Mouse (Mus musculus): Measurements from ENCODE around the gene Birc2. TPM values are rescaled to one million over a fixed set of nuclear protein-coding genes. Genes with fewer than 3 reads are reported as not detected.
A peak's percentile ranks its signal among the peaks of the same experiment; 100 is the strongest.

Birc2 gene
- polyA plus RNA-seq, 1 experiment from 2014 or later, result 41.8 TPM

DNA sequence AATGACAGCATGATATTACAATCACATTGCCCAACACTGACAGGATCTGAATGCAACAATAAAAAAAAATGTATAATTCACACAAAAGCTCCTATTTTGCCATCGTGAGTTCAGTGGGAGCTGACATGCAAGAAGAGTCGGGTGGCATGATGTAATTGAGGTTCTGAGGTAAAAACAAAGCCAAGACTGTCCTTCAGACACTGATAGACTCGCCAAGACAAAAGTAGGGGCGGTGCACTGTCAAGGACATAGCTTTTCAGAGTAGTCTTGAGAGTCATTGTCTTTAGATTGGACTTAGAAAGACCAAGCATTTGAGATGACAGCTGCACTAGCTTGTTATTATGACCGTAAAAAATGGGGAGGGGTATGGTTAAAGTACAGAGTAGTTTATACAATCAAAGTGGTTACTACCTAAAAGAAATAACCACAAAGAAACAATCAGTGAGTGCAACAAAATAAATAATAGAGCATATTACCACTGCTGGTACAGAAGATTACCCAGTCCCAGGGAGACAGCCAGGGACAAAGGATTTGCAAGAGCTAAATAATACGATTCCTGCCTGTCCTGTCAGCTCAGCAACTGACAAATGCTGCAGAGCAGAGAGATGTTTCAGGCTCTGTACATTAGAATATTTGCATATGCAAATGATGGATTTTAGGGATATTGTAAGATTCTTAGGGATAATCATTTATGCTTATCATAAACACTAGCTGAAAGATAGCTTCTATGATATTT, 40.6 kb downstream of the Birc2 start:
- H3K4me2 ChIP-seq (ENCODE audit: low read length), result no peak overlapping the region
- H3K27ac ChIP-seq (ENCODE audit: low read length), result peak overlapping the region; percentile 42; the same call in 1 of the 2 replicates
- no peak overlapping the region for H3K4me3 ChIP-seq (ENCODE audit: low read depth, low read length)
- H3K36me3 ChIP-seq (ENCODE audit: control insufficient read depth, insufficient read depth, low read length), result no peaks in the 10 kb centered on the region
- H3K27me3 ChIP-seq (ENCODE audit: control insufficient read depth, insufficient read depth, low read depth, low read length), result no peaks in the 10 kb centered on the region
- H3K9me3 ChIP-seq (replicated peaks; ENCODE audit: control insufficient read depth, low read length, poor library complexity, severe bottlenecking), result no peaks in the 10 kb centered on the region
- H3K4me1 ChIP-seq (ENCODE audit: control insufficient read depth, insufficient read depth, low read length), result peaks cover 3% of the 10 kb centered on the region; the same call in 1 of the 2 replicates
- WGBS, result 52% methylated on average over 6 of the region's 6 CpGs
- no peak overlapping the region for H3K9ac ChIP-seq (ENCODE audit: low read depth, low read length)
- ATAC-seq, result peak; percentile 71

DNA sequence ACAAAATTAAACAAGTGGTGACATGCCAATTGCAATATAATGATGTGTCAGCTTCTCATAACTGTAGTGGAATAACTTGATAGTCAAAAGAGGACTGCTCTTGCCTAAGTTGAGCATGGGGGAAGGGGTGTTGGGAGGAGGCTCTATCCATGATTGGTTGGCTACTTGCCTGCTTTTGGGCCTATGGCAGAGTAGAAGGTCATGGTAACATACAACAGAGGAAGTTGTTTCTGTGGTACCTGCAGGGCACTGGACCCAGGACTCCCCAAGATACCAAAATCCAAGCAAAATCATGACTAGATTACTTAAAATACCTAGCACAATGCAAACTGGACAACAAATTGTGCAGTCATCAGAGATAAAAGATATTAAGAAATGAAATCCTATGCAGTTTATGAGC, 41.3 kb downstream of the Birc2 start:
- Histone ChIP-seq H3K9me3 (replicated peaks; ENCODE audit: control insufficient read depth, low read length, poor library complexity, severe bottlenecking) (no peaks in the 10 kb centered on the region), H3K27me3 (ENCODE audit: control insufficient read depth, insufficient read depth, low read depth, low read length) (no peaks in the 10 kb centered on the region), H3K27ac (ENCODE audit: low read length) (no peak overlapping the region), H3K4me1 (ENCODE audit: control insufficient read depth, insufficient read depth, low read length) (peaks cover 3% of the 10 kb centered on the region; the same call in 1 of the 2 replicates), H3K9ac (ENCODE audit: low read depth, low read length) (no peak overlapping the region), H3K4me2 (ENCODE audit: low read length) (no peak overlapping the region), H3K36me3 (ENCODE audit: control insufficient read depth, insufficient read depth, low read length) (no peaks in the 10 kb centered on the region), H3K4me3 (ENCODE audit: low read depth, low read length) (no peak overlapping the region)
- ATAC-seq, result peak; percentile 21; the same call in 1 of the 2 replicates

DNA sequence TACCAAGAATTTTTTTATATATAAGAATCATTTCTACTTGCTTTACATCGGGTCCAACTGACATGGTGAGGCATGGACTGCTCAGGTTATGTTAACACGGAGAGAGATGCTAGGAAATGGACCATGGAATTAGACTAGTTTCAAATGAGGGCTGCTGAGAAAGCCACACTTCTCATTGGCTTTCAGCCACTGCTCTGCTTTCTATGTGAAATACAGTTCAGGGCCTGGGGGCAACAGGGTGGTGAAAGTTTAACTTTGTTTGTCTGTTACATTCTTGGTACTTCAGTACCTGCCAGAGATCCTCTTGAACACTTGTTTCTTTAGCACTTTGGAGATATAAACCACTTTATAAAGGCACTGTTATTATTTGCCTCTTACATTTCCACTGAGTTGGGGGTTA, 43.3 kb downstream of the Birc2 start:
- H3K4me2 ChIP-seq (ENCODE audit: low read length), result no peak overlapping the region
- no peaks in the 10 kb centered on the region for H3K27me3 ChIP-seq (ENCODE audit: control insufficient read depth, insufficient read depth, low read depth, low read length)
- H3K9ac ChIP-seq (ENCODE audit: low read depth, low read length), result no peak overlapping the region
- WGBS, result 97% methylated on average over 2 of the region's 2 CpGs
- H3K27ac ChIP-seq (ENCODE audit: low read length), result no peak overlapping the region
- H3K36me3 ChIP-seq (ENCODE audit: control insufficient read depth, insufficient read depth, low read length), result no peaks in the 10 kb centered on the region
- H3K4me3 ChIP-seq (ENCODE audit: low read depth, low read length), result no peak overlapping the region
- no peaks in the 10 kb centered on the region for H3K9me3 ChIP-seq (replicated peaks; ENCODE audit: control insufficient read depth, low read length, poor library complexity, severe bottlenecking)
- ATAC-seq, result no peak
- H3K4me1 ChIP-seq (ENCODE audit: control insufficient read depth, insufficient read depth, low read length), result peaks cover 3% of the 10 kb centered on the region; the same call in 1 of the 2 replicates

DNA sequence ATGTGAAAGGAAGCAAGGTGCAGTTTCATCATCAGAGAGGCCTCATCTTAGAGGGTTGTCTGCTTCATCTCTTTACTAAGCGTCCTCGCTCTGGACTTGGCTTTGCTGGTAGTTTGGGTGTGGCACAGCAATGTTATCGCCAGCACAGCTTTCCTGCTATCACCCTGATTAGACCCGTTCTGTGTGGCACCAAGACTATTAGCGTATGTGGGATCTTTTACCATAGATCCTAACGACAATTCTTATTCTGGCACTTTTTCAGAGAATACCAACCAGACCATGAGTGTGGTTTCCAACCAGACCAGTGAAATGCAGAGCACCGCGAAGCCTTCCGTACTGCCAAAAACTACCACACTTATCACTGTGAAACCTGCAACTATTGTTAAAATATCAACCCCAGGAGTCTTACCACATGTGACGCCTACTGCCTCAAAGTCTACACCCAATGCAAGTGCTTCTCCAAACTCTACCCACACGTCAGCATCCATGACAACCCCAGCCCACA, 46.2 kb downstream of the Birc2 start:
- no peaks in the 10 kb centered on the region for H3K9me3 ChIP-seq (replicated peaks; ENCODE audit: control insufficient read depth, low read length, poor library complexity, severe bottlenecking)
- WGBS, result 93% methylated on average over 11 of the region's 11 CpGs
- H3K27me3 ChIP-seq (ENCODE audit: control insufficient read depth, insufficient read depth, low read depth, low read length), result no peaks in the 10 kb centered on the region
- no peak for ATAC-seq
- H3K27ac ChIP-seq (ENCODE audit: low read length), result no peak overlapping the region
- H3K36me3 ChIP-seq (ENCODE audit: control insufficient read depth, insufficient read depth, low read length), result no peaks in the 10 kb centered on the region
- no peak overlapping the region for H3K4me2 ChIP-seq (ENCODE audit: low read length)
- no peaks in the 10 kb centered on the region for H3K4me1 ChIP-seq (ENCODE audit: control insufficient read depth, insufficient read depth, low read length)
- no peak overlapping the region for H3K4me3 ChIP-seq (ENCODE audit: low read depth, low read length)
- no peak overlapping the region for H3K9ac ChIP-seq (ENCODE audit: low read depth, low read length)

DNA sequence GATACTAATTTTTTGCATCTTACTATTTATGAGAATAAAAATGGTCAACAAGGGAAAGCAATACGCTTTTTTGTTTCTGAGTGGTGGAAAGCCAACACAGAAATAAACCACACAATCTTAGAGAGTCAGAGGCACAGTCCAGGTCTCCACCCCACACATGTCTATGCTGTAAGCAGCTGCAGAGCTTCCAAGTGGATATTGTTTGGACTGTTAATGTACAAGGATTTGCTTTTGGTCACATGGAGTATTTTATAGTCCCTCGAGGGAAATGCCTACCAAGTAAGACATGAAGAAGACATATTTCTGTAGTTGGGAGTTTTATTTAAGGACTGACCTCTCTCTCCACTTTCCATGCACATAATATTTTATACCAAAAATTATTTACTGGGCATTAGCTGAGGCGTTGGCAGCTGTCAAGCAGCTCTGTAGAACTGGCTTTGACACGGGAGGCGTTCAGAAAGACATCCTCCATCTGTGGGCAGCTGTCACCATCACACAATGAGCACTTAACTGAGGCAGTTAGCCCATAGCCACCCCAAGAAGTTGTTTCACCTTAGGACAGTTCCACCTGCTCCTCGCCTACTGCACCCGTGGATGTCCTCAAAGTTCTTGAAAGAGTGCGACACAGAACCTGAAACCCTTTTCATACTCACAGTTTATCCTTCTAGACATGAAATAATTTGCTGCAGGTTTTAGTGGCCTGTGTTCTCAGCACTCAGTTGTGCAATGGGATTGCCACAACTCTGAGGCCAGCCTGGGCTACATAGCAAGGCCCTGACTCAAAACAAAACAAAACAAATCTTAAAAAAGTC, 46.9 kb downstream of the Birc2 start:
- no peak for ATAC-seq
- no peaks in the 10 kb centered on the region for H3K9me3 ChIP-seq (replicated peaks; ENCODE audit: control insufficient read depth, low read length, poor library complexity, severe bottlenecking)
- H3K27ac ChIP-seq (ENCODE audit: low read length), result no peak overlapping the region
- H3K27me3 ChIP-seq (ENCODE audit: control insufficient read depth, insufficient read depth, low read depth, low read length), result no peaks in the 10 kb centered on the region
- 92% methylated on average over 8 of the region's 8 CpGs for WGBS
- H3K9ac ChIP-seq (ENCODE audit: low read depth, low read length), result no peak overlapping the region
- no peak overlapping the region for H3K4me2 ChIP-seq (ENCODE audit: low read length)
- H3K4me3 ChIP-seq (ENCODE audit: low read depth, low read length), result no peak overlapping the region
- no peaks in the 10 kb centered on the region for H3K36me3 ChIP-seq (ENCODE audit: control insufficient read depth, insufficient read depth, low read length)
- no peaks in the 10 kb centered on the region for H3K4me1 ChIP-seq (ENCODE audit: control insufficient read depth, insufficient read depth, low read length)

DNA sequence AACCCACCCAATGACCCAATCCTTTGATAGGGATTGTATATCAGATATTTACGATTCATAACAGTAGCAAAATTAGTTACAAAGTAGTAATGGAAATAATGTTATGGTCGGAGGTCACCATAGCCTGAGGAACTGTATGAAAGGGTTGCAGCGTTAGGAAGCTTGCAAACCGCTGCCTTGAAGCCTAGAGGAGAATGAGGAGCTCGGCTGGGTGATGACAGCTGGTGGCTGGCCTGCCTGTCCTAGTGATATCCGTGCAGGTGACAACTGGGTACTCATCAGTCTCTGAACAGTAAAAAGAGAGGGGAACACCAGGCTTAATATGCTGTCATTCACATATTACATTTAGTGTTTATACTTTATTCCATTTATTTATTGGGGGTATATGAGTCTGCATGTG, 48.5 kb downstream of the Birc2 start:
- no peak overlapping the region for H3K9ac ChIP-seq (ENCODE audit: low read depth, low read length)
- H3K9me3 ChIP-seq (replicated peaks; ENCODE audit: control insufficient read depth, low read length, poor library complexity, severe bottlenecking), result no peaks in the 10 kb centered on the region
- WGBS, result 83% methylated on average over 6 of the region's 6 CpGs
- H3K4me3 ChIP-seq (ENCODE audit: low read depth, low read length), result no peak overlapping the region
- no peaks in the 10 kb centered on the region for H3K4me1 ChIP-seq (ENCODE audit: control insufficient read depth, insufficient read depth, low read length)
- H3K27me3 ChIP-seq (ENCODE audit: control insufficient read depth, insufficient read depth, low read depth, low read length), result no peaks in the 10 kb centered on the region
- no peak overlapping the region for H3K4me2 ChIP-seq (ENCODE audit: low read length)
- no peak for ATAC-seq
- H3K36me3 ChIP-seq (ENCODE audit: control insufficient read depth, insufficient read depth, low read length), result no peaks in the 10 kb centered on the region
- no peak overlapping the region for H3K27ac ChIP-seq (ENCODE audit: low read length)

DNA sequence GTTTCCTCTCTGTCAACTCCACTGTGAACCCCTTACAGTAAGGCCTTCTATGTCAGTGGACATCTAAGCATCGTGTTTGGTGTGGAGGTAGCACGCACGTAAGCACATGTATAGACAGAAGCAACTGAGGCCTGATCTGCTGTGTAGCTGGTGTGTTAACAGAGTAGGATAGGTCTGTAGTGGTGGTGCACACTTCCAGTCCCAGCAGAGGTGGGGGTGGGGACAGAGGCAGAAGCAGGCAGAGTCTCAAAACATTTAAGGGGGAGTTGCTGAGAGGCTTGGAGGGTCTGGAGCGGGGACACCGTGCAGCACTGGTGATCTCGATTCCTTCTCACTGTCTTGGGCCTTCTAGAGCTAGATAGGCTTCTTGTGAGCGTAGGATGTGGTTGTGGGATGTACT, 50.8 kb downstream of the Birc2 start:
- Histone ChIP-seq H3K4me1 (ENCODE audit: control insufficient read depth, insufficient read depth, low read length) (no peaks in the 10 kb centered on the region), H3K36me3 (ENCODE audit: control insufficient read depth, insufficient read depth, low read length) (no peaks in the 10 kb centered on the region), H3K4me3 (ENCODE audit: low read depth, low read length) (no peak overlapping the region), H3K27ac (ENCODE audit: low read length) (no peak overlapping the region), H3K9ac (ENCODE audit: low read depth, low read length) (no peak overlapping the region), H3K4me2 (ENCODE audit: low read length) (no peak overlapping the region), H3K9me3 (replicated peaks; ENCODE audit: control insufficient read depth, low read length, poor library complexity, severe bottlenecking) (no peaks in the 10 kb centered on the region), H3K27me3 (ENCODE audit: control insufficient read depth, insufficient read depth, low read depth, low read length) (no peaks in the 10 kb centered on the region)
- ATAC-seq, result no peak
- whole genome bisulfite sequencing, result 89% methylated on average over 7 of the region's 7 CpGs

DNA sequence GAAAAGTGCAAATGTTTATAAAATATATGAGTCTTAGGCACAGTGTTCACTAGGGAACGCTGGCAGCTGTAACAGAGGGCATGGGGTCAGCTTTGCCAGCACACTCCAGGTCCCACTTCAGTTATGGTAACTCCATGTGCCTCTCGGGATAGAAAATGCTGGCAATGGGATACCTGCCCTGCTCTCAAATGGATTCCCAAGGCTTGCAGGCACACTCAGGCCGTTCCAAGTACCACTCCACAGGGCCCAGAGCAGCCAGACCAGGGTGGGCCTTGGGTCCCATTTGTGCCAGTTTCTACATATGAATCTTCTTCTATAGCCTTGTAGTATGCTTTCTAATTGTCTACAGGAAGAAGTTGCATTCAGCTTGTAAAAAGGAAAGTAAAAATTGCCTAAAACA, 51.5 kb downstream of the Birc2 start:
- Histone ChIP-seq H3K27ac (ENCODE audit: low read length) (no peak overlapping the region), H3K9me3 (replicated peaks; ENCODE audit: control insufficient read depth, low read length, poor library complexity, severe bottlenecking) (no peaks in the 10 kb centered on the region), H3K4me1 (ENCODE audit: control insufficient read depth, insufficient read depth, low read length) (no peaks in the 10 kb centered on the region), H3K4me3 (ENCODE audit: low read depth, low read length) (no peak overlapping the region), H3K9ac (ENCODE audit: low read depth, low read length) (no peak overlapping the region), H3K4me2 (ENCODE audit: low read length) (no peak overlapping the region), H3K27me3 (ENCODE audit: control insufficient read depth, insufficient read depth, low read depth, low read length) (no peaks in the 10 kb centered on the region), H3K36me3 (ENCODE audit: control insufficient read depth, insufficient read depth, low read length) (no peaks in the 10 kb centered on the region)
- ATAC-seq, result no peak
- 92% methylated on average over 3 of the region's 3 CpGs for WGBS

DNA sequence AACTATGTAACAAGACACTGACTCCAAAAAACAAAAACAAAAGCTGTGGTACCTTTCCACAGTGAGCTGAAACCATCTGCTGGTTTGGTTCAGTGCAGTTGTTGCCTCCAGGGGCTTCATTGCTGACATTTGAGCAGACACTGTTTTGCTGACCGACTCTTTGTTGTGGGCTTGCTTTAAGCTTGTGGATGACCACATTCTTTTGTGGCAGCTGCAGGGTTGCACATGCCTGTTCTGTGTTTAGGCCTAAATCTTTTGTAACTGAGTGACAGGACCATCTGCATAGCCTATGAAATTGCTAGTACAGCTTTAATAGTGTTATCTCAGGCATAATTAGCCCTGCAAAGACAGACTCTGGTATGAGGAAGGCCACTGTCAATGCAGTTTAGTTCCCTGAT, 52.2 kb downstream of the Birc2 start:
- H3K4me1 ChIP-seq (ENCODE audit: control insufficient read depth, insufficient read depth, low read length), result no peaks in the 10 kb centered on the region
- WGBS, result 30% methylated on average over 1 of the region's 1 CpGs
- no peaks in the 10 kb centered on the region for H3K36me3 ChIP-seq (ENCODE audit: control insufficient read depth, insufficient read depth, low read length)
- no peak overlapping the region for H3K4me2 ChIP-seq (ENCODE audit: low read length)
- H3K27ac ChIP-seq (ENCODE audit: low read length), result no peak overlapping the region
- H3K9ac ChIP-seq (ENCODE audit: low read depth, low read length), result no peak overlapping the region
- no peaks in the 10 kb centered on the region for H3K27me3 ChIP-seq (ENCODE audit: control insufficient read depth, insufficient read depth, low read depth, low read length)
- H3K9me3 ChIP-seq (replicated peaks; ENCODE audit: control insufficient read depth, low read length, poor library complexity, severe bottlenecking), result no peaks in the 10 kb centered on the region
- ATAC-seq, result no peak
- no peak overlapping the region for H3K4me3 ChIP-seq (ENCODE audit: low read depth, low read length)

Data from midbrain, embryonic 16.5 days (tissue).